Mouse (Mus musculus) ES-Bruce4 (cell line): ENCODE data around the gene Oscp1. TPM values are rescaled to one million over a fixed set of nuclear protein-coding genes. Genes with fewer than 3 reads are reported as not detected.

Experiments used
- H3K27ac ChIP-seq: 2 replicates; pipeline ENCODE4 v1.5.1; 2012; ENCODE audit warnings: low read length, inconsistent platforms; ENCODE audit not compliant: insufficient read depth
- H3K27me3 ChIP-seq: 2 replicates; pipeline ENCODE4 v1.6.1; 2012; ENCODE audit warnings: mild to moderate bottlenecking, low read length, inconsistent platforms; ENCODE audit not compliant: control insufficient read depth, poor library complexity, insufficient read depth, severe bottlenecking
- H3K36me3 ChIP-seq: 2 replicates; pipeline ENCODE4 v1.6.1; 2012; ENCODE audit warnings: inconsistent platforms, mild to moderate bottlenecking, low read length, moderate library complexity; ENCODE audit not compliant: control insufficient read depth, poor library complexity, insufficient read depth, severe bottlenecking
- H3K4me1 ChIP-seq: one replicate; pipeline ENCODE4 v1.8.1; 2011; ENCODE audit warnings: low read length; ENCODE audit not compliant: control insufficient read depth, insufficient read depth
- H3K4me3 ChIP-seq: 2 replicates; pipeline ENCODE4 v1.5.1; 2011; ENCODE audit warnings: low read depth, mild to moderate bottlenecking, low read length
- H3K9ac ChIP-seq: 2 replicates; pipeline ENCODE4 v1.6.1; 2012; ENCODE audit warnings: low read depth, mild to moderate bottlenecking, inconsistent platforms; ENCODE audit not compliant: poor library complexity, severe bottlenecking
- H3K9me3 ChIP-seq: replicated peaks from 2 replicates; pipeline ENCODE4 v1.6.1; 2012; ENCODE audit warnings: mild to moderate bottlenecking, low read length, inconsistent platforms; ENCODE audit not compliant: control insufficient read depth, poor library complexity, insufficient read depth, severe bottlenecking
- CTCF ChIP-seq: IDR thresholded peaks from one replicate; pipeline ENCODE4 v1.8.1; 2011; ENCODE audit warnings: low read depth, low read length
- EP300 ChIP-seq: IDR thresholded peaks from 2 replicates; pipeline ENCODE4 v1.6.1; 2011; ENCODE audit warnings: low read depth, low read length; ENCODE audit not compliant: insufficient read depth
- POLR2A ChIP-seq: IDR thresholded peaks from one replicate; pipeline ENCODE4 v1.8.1; 2011; ENCODE audit warnings: low read length; ENCODE audit not compliant: insufficient read depth
- polyA plus RNA-seq: library from polyadenylated mRNA; stranded (reverse); fragments of >200 nt; gene quantifications from 2 replicates; pipeline ENCODE4 v1.2.4, GENCODE M21; 2011; ENCODE audit warnings: low read depth; ENCODE audit not compliant: missing spikeins, insufficient read depth, insufficient read length

The Oscp1 gene
- polyA plus RNA-seq = 2.8 and 5.3 TPM in 2 replicates

DNA sequence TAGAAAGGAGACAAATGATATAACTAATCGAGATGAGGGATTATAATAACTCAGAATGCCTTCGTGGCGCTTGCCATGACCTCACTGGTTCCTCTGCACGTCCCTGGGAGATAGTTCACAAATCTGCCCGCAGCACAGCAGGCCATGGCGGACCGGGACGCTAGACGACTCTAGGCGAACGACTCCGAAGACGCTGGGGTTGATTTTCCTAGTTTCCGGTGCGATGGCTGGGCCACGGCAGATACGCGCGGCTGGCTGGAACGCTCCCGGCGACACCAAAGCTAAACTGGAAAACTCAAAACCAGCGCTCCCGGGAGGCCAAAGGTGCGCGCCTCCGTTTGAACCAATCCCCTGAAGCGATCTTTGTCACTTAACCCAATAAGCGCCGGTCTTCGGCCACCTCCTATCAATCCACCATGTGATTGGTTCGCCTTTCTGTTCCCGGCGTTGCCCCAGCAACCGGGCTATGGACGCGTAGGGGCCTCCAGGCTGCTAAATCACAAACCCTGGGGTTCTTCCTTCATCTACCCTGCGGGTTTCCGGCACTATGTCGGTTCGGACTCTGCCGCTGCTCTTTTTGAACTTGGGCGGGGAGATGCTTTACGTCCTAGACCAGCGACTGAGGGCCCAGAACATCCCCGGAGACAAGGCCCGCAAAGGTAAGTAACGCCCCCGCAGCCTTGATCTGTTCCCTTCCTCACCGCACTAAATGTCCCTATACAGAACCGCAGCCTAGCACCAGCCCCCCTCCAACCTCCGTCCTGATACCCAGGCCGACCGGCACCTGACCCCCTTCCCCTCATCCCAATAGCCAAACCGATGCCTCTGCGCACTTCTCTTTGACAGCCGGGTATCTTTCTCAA, at the start of gene Oscp1:
TSS of gene Oscp1 (plus strand) at position 432 of the 863 bp plus-strand sequence.
- no peaks in the 10 kb centered on the region for H3K27me3 ChIP-seq
- peak within 1 kb of the TSS; percentile 53 for H3K9ac ChIP-seq
- H3K4me3 ChIP-seq = peak within 1 kb of the TSS; percentile 91
- H3K27ac ChIP-seq = no peak within 1 kb of the TSS
- TF ChIP-seq EP300 (no peak), POLR2A (no peak), CTCF (no peak)
- no peaks in the 10 kb centered on the region for H3K4me1 ChIP-seq
- H3K9me3 ChIP-seq = no peaks in the 10 kb centered on the region
- peaks cover 10% of the 10 kb centered on the region for H3K36me3 ChIP-seq

DNA sequence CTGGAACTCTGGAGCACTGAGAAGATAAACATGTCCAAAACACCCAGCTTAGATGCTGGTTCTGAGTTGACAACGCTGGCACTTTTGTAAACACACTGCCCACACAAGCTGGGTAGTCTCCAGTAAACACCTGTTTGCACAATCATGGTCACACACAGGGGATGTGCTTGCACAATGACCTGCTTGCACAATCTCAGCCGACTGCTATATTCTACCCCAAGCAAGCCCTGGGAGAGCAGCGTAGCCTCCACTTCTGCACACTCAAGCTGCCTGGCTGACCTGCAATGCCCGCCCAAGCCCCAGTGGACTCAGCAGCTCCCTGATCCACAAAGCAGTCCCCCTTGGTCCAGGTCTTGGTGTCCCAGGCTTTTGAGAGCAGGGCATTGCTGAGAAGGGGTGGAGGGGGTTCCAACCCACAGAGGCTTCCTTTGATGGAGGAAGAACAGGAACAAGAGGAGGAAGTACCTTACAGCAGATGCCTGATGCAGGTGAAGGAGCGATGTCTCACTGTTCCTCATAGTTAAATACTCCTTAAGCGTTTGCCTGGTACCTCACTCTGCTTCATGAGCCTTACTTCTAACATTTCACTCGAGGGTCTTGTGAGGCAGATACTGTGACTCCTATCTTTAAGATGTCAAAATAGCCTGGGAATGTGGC, 40.6 kb upstream of the Oscp1 start:
- H3K4me3 ChIP-seq = no peak overlapping the region
- TF ChIP-seq EP300 (no peak), CTCF (no peak), POLR2A (no peak)
- no peaks in the 10 kb centered on the region for H3K27me3 ChIP-seq
- H3K27ac ChIP-seq = no peak overlapping the region
- no peaks in the 10 kb centered on the region for H3K4me1 ChIP-seq
- no peak overlapping the region for H3K9ac ChIP-seq
- H3K9me3 ChIP-seq = no peaks in the 10 kb centered on the region
- H3K36me3 ChIP-seq = no peaks in the 10 kb centered on the region

DNA sequence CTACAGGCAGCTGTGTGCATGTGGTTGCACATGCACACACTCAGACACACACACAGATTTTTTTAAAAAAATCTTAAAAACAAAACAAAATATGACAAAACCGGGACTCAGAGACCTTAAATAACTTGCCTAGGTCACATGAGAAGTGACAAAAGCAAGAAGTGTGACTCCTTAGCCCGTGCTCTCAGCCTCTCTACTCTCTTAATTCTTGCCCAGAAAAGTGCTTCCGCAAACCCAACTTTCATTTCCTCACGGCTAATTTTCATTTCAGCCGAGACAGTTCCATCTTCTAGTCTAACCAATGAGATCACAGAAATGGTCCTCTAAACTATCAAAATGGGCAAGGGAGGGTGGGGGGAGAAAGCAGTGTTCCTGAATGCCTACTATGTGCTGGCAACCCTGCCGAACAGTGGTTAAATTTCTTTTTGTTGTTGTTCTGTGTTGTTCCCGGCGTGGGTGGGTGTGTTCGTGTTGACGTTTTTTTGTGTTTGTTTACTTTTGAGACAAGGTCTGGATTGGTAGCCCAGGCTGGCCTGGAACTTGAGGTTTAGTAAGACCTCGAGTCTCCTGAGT, 39.3 kb upstream of the Oscp1 start:
- no peak for TF ChIP-seq EP300
- TF ChIP-seq CTCF = no peak
- TF ChIP-seq POLR2A = no peak
- no peaks in the 10 kb centered on the region for H3K9me3 ChIP-seq
- H3K9ac ChIP-seq = no peak overlapping the region

DNA sequence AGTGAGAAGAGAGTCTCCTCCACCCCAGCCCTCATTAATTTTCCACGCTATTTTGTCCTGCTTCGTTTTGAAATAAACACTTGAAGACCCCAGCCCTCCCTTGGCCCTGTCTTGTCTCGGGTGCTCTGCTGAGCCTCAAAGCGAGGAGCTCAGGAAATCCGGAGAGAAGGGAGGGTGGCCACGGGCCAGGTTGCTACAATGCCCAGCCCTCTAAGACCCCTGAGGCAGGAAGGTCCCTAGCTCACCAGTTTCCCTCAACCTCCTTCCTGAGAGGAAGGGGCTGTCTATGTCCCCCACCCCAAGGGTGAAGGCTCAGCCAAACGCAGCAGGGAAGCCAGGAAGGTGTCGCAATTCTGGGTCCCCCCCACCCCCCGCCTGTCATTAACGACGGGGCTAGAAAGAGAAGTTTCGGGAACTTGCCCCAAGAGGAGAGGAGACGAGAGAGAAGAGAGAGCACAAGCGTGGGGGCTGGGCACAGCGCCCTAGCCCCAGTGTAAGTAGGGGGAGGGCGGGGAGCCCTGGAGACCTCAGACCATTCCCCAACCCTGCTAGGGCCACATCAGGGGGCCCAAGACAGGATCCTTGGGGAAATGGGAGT, 34.0 kb upstream of the Oscp1 start, which contains the start of gene Csf3r:
TSS of gene Csf3r (plus strand) at position 248 of the 598 bp plus-strand sequence.
- Histone ChIP-seq H3K27ac (no peak within 1 kb of the TSS), H3K36me3 (no peaks in the 10 kb centered on the region), H3K27me3 (no peaks in the 10 kb centered on the region), H3K9me3 (no peaks in the 10 kb centered on the region), H3K4me3 (no peak within 1 kb of the TSS), H3K9ac (no peak within 1 kb of the TSS), H3K4me1 (no peaks in the 10 kb centered on the region)
- TF ChIP-seq POLR2A (no peak), CTCF (no peak), EP300 (no peak)

More for the DNA sequence above, 39.3 kb upstream of the Oscp1 start:
- no peaks in the 10 kb centered on the region for H3K4me1 ChIP-seq
- no peak overlapping the region for H3K4me3 ChIP-seq
- H3K27me3 ChIP-seq = no peaks in the 10 kb centered on the region
- H3K36me3 ChIP-seq = no peaks in the 10 kb centered on the region
- no peak overlapping the region for H3K27ac ChIP-seq

DNA sequence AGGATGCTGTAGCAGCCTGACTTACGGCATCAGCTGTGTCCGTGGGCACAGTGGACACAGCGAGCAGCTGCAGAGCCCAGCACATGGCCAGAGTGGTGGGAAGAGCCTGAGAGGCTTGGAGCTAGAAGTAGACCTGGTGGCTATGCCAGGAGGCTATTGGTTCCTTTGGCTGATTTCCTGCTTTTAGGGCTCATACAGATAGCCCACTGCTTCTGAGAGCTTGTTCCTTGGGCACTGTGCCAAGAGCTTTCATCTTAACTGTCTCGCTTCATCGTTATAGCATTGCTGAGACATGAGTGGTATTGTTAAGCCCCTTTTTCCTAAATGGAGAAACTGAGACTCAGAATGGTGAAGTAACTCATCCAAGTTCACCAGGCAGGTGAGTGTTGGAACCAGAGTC, 32.6 kb upstream of the Oscp1 start:
- H3K9ac ChIP-seq = no peak overlapping the region
- TF ChIP-seq CTCF (no peak), POLR2A (no peak), EP300 (no peak)
- no peak overlapping the region for H3K27ac ChIP-seq
- no peaks in the 10 kb centered on the region for H3K9me3 ChIP-seq
- no peaks in the 10 kb centered on the region for H3K4me1 ChIP-seq
- H3K4me3 ChIP-seq = no peak overlapping the region
- H3K27me3 ChIP-seq = no peaks in the 10 kb centered on the region
- no peaks in the 10 kb centered on the region for H3K36me3 ChIP-seq
